Mouse (Mus musculus): ENCODE measurements around the gene Lsm12. TPM values are rescaled to one million over a fixed set of nuclear protein-coding genes. Genes with fewer than 3 reads are reported as not detected.

Gene Lsm12
- total RNA-seq, 2 experiments from 2014 or later, result 95.3 to 106 TPM

DNA sequence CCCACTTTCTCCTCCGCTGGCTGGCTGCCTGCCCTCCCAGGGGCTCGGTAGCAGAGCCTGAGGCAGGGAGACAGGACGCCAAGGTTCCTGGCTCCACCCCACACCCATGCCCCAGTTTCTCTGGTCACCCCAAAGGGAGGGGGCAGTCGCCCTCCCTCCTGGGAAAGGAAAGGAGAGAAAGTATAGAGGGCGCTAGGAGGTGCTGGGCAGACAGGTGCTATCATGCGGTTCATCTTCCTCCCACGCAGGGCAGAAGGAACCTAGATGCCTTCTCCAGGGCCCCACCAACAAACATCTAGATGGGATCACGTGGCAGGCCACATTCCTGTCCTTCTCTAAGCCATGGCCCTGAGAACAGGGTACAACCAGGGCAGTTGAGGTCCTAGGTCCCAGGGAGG is 36.9 kb upstream of the Lsm12 start:
- H3K27ac ChIP-seq, result peak overlapping the region; percentile 98
- peak overlapping the region; percentile 29; the same call in 1 of the 2 replicates for H3K4me3 ChIP-seq
- intact Hi-C loops (cut with DNase I), result no loop called here
- no peak for TF ChIP-seq CTCF (IDR thresholded peaks at IDR 0.05)
- peak; percentile 61 for DNase-seq

DNA sequence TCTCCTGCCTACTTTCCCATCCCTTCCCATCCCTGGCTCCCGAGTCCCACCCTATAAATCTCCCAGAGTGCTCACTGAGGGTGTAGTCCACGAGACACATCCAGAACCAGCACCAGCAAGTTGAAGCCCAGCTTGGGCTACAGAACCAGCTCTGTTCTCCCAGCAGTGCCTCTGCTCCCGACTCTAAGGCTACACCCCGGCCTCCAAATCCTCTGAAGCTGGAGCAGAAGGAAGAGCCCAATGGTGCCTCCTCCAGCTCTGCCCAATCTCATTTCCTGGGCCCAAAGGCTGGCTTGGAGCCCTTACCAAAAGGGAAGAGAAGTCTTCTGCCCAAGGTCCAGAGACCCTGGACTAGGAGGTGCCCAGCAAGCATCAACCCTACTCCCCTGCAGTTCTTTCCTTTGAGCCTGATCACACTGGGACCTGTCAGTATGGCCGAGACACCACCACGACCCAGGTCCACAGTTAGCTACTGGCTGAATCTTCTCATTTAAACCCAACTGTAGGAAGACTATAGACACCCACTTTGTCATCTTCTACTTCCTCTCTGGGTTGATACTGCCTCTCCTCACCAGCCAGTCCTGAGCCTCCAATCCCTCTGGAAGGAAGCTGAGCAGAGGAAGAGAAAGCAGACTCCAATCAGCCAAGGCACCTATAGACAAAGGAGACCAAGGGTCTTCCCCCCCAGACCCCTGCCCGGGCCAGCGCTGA is 36.3 kb upstream of the Lsm12 start:
- Histone ChIP-seq H3K27ac (peak overlapping the region; percentile 98), H3K4me3 (peak overlapping the region; percentile 29; the same call in 1 of the 2 replicates)
- intact Hi-C loops (cut with DNase I), result no loop called here
- no peak for DNase-seq
- TF ChIP-seq CTCF (IDR thresholded peaks at IDR 0.05), result no peak

DNA sequence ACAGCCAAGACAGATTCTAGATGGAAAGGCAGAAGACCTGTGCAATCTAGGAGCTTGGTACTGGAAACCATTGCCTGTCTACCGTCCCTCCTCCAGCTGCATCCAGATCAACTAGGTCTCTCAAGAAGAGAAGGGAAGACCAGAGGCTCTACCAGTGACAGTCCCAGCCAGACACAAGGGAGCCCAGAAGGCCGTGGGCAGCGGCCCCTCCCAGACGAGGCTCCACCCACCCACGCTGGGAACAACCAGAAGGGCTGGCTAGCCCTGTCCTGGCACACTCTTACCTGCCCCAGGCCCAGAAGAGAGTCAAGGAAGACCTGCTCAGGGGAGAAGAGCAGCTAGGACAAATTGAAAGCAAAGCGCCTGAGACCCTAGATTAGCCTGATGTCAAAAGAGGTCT is 35.4 kb upstream of the Lsm12 start:
- H3K27ac ChIP-seq, result peak overlapping the region; percentile 98
- no peak for TF ChIP-seq CTCF (IDR thresholded peaks at IDR 0.05)
- intact Hi-C loops (cut with DNase I), result no loop called here
- H3K4me3 ChIP-seq, result peak overlapping the region; percentile 21
- DNase-seq, result peak; percentile 55

DNA sequence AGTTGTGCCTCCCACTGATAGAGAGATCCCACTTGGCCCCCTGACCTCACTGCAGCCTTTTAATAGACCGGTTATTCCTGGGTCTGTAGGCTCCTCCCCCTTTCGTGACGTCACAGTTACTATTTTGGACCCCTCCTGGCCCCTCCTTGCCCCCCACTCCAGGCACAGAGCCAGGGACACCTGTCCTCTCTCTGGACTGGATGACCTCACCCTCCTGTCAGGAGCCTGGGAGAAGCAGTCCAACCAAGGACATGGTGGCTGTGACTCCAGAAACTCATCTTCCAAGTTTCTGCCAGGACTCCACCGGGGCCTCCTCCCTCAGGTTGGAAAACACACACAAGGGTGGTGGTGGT is 34.9 kb upstream of the Lsm12 start:
- intact Hi-C loops (cut with DNase I), result no loop called here
- Histone ChIP-seq H3K4me3 (peak overlapping the region; percentile 80), H3K27ac (peak overlapping the region; percentile 98)
- TF ChIP-seq CTCF (IDR thresholded peaks at IDR 0.05), result no peak
- DNase-seq, result peak; percentile 96

DNA sequence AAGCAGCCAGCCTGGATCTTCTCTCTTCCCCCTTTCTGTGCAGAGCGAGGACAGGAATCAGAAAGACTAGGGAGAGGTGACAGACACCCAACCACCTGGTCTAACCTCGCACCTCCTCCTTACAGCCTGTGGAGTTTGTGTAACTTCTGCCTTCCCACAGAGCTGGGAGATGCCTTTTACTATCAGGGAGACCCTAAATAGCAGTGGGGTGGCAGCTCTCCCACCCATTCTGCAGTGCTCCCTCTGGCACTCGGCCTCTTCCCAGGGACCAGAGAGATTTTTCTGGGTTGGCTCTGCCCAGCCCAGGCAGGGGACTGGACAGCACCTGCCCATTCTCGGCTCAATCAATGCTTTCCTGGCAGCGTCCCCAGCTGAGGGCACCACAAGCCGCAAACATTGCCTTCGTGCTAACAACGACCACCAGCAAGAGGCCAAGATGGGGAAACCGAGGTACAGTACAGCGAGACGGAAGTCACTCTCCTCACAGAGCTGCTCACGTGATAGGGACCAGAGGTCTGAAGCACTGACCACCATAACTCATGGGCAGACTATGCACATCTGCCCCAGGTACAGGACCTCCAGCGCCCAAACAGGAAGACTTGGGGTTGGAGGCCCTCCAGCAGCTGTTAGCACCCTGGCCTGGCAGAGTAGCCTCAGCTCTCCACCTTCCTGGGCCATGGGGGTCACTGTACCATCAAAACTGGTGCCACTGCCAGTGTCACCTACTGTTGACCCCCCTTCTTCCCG is 34.3 kb upstream of the Lsm12 start:
- H3K4me3 ChIP-seq, result peak overlapping the region; percentile 80
- no peak for TF ChIP-seq CTCF (IDR thresholded peaks at IDR 0.05)
- peak; percentile 60 for DNase-seq
- intact Hi-C loops (cut with DNase I), result no loop called here
- H3K27ac ChIP-seq, result peak overlapping the region; percentile 98

DNA sequence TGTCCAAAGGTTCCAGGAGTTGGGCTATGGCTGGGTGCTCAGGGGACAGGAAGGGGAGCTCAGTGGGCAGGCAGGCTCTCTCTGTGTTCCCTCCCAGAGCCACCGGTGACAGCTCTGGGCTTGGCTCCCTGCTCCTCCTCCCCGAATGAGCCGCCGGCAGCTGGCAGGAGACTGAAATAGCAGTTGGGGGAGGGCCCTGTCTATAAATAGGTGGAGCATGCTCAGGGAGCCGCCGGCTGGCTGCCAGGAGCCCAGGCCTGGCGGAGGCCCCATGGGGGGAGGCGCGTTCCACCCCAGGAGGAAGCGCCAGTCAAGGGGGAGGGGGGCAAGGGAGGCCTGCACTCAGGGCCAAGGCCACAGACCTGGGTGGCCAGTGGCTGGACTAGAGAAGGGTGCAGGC is 33.7 kb upstream of the Lsm12 start:
- Histone ChIP-seq H3K4me3 (peak overlapping the region; percentile 80), H3K27ac (peak overlapping the region; percentile 98)
- peak; percentile 99 for DNase-seq
- TF ChIP-seq CTCF (IDR thresholded peaks at IDR 0.05), result no peak
- intact Hi-C loops (cut with DNase I), result no loop called here

DNA sequence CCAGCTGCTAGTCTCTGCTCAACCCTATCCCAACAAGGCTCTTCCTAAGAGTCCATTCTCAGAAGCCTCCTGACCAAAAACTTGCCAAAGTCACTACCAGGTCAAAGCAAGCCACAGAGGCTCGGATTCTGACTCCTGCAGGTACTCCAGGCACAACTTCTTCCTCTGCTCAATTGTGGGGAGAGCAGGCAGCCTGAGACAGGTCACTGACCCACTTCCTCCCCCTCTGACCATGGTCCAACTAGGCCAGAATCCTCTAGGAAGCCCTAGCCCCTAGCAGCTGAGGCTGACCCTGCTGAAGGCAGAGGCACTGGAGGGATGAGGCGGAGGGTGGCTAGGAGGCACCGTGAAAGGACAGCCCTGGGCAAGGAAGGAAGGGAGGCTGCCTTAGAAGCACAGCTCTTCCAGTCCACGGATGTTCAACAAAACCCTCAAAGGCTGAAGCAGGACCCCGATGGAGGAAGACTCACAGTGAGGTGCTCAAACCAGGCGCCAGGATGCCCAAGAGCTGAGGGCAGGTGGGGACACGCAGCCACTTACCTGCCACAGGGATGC is 32.9 kb upstream of the Lsm12 start:
- intact Hi-C loops (cut with DNase I), result no loop called here
- peak; percentile 52 for DNase-seq
- peak overlapping the region; percentile 98 for H3K27ac ChIP-seq
- TF ChIP-seq CTCF (IDR thresholded peaks at IDR 0.05), result no peak
- peak overlapping the region; percentile 80 for H3K4me3 ChIP-seq

DNA sequence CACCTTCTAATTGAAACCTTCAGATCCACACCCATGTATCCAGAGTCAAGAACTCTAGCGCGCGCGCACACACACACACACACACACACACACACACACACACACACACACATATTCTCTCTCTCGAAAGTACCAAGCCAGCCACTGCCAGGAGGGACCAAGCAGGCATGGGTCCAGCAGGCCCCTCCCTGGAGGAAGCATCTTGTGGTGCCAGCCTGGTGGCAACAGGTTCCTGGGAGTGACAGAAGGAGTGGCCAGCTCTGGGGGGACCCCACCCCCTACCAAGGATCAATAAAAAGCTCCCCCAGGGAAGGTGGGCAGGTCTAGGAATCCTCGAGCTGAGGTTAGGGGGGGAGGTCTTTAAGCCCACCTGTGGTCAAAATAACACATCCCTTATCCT is 32.3 kb upstream of the Lsm12 start:
- intact Hi-C loops (cut with DNase I), result no loop called here
- Histone ChIP-seq H3K27ac (peak overlapping the region; percentile 98), H3K4me3 (peak overlapping the region; percentile 80)
- no peak for TF ChIP-seq CTCF (IDR thresholded peaks at IDR 0.05)
- DNase-seq, result peak; percentile 66

DNA sequence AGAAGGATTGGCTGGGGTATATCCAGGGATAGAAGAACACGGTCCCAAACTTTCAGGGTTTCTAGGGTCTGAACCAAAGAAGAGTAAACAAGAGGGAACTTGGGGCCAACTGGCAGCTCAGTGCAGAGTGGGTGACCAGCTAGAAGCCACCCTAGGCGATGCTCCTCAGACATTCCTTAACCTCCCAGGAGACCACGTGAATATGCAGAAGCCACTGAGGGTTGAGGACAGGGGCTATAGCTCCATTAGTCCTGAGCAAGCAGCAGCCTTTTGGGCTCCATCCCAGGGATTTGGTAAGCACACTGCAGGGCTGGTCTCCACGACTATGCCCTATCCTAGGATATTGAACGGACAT is 31.8 kb upstream of the Lsm12 start:
- intact Hi-C loops (cut with DNase I), result no loop called here
- TF ChIP-seq CTCF (IDR thresholded peaks at IDR 0.05), result no peak
- DNase-seq, result peak; percentile 50
- peak overlapping the region; percentile 80 for H3K4me3 ChIP-seq
- peak overlapping the region; percentile 98 for H3K27ac ChIP-seq

DNA sequence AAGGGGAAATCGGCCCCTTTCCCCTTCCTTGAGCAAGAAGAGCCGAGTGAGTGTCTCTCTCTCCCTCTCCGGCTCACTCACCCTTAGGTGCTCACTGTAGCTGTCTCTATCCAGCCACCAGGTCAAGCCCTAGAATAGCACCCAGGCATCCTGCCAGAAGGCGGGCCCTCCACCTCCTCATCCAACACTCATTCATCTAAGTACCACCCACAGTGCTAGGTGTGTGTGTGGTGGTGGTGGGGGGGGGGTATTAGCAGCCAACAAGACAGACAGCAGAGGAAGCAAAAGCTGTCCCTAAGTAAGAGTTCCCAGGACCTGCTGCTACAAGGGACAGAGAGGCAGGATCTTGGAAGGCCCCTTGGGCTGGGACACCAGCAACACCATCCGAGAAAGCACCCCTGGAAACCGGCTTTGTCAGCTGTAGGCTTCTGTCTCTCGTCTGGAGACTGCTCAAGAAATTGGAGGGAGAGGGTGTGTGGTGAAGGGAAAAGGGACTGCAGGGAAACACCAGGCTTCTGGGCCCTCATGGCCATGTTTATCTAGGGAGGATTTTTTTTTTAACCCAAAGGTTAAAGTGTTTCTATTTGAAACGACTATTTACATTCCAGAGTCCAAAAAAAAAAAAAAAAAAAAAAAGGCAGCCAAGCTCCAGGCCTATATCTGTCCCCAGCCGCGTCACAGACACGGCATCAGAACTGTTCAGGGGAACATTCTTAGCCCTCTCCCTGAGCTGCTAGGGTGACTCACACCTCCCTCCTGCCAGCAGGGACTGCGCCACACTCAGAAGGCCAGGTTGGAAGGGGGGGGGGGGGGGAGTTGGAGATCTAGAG is 31.2 kb upstream of the Lsm12 start:
- peak; percentile 89 for DNase-seq
- intact Hi-C loops (cut with DNase I), result no loop called here
- TF ChIP-seq CTCF (IDR thresholded peaks at IDR 0.05), result no peak
- Histone ChIP-seq H3K27ac (peak overlapping the region; percentile 98), H3K4me3 (peak overlapping the region; percentile 80)

DNA sequence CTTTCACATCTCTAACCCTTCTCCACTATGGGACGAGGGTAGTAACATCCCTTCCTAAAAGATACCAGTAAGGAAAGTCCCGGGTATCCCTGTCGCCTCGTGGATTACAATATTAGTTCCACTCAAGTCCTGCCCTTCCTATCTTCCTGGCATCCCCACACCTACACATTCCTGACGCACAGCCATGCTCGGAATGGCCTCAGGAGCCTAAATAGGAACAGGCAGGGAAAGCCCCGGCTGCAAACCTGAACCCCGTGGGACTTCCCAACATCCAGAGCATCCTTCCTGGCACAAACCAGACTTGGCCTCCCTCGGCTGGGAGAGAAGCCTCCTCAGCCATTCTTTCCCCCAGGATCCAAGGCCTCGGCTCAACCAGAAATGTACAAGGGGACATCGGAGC is 30.4 kb upstream of the Lsm12 start:
- intact Hi-C loops (cut with DNase I), result no loop called here

DNA sequence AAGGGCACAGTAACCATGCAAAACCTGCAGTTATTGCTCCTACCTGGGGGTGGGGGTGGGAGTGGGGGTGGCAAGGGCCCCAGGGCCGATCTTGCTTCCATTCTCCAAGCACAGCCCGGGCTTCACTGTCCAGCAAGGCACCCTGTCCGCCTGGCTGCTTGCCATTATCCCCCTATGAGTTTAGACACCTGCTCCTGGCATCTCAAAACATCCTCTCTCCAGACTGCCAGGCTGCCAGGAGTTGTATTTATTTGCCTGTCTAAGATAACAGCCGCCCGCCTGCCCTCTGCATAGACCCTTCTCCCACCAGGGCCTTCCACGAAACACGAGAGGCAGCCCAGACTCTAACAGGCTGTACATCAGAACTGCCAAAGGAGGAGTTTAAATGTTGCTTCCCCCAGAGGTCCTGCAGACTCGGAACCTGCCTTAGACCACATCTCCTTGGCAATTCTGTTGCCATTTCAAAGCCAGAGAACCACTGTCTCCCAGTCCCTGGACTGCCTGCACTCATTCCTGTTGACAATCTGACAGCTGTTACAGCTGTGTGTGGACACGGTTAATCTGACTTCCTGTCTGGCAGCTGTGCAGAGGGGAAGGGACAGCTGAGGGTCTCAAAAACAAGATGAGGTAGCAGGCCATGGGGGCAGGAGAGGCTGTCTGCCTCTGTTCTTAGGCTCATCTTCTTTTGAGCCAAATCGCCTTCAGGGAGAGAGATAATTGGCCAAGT is 29.5 kb upstream of the Lsm12 start:
- TF ChIP-seq CTCF (IDR thresholded peaks at IDR 0.05), result no peak
- intact Hi-C loops (cut with DNase I), result no loop called here
- peak; percentile 76 for DNase-seq
- Histone ChIP-seq H3K4me3 (peak overlapping the region; percentile 66), H3K27ac (peak overlapping the region; percentile 98)

More for the DNA sequence above, 30.4 kb upstream of the Lsm12 start:
- TF ChIP-seq CTCF (IDR thresholded peaks at IDR 0.05), result no peak
- Histone ChIP-seq H3K4me3 (peak overlapping the region; percentile 66), H3K27ac (peak overlapping the region; percentile 98)
- DNase-seq, result peak; percentile 43

All from gastrocnemius, adult 2 months (tissue).